Mouse (Mus musculus) 3134 (cell line): ENCODE results near the gene Naa30.
A peak's percentile ranks its signal among the peaks of the same experiment; 100 is the strongest.
"Not testable (repeated sequence)": the region's sequence is repeated elsewhere in the genome, so short reads cannot be mapped to it uniquely, and the experiment has no call there.

Experiments used
- DNase-seq: peaks from one replicate; pipeline ENCODE4 v3.0.0-alpha.2; 2011; ENCODE audit warnings: low spot score; ENCODE audit not compliant: insufficient read length; ENCODE audit errors: extremely low read depth

The Naa30 gene

DNA sequence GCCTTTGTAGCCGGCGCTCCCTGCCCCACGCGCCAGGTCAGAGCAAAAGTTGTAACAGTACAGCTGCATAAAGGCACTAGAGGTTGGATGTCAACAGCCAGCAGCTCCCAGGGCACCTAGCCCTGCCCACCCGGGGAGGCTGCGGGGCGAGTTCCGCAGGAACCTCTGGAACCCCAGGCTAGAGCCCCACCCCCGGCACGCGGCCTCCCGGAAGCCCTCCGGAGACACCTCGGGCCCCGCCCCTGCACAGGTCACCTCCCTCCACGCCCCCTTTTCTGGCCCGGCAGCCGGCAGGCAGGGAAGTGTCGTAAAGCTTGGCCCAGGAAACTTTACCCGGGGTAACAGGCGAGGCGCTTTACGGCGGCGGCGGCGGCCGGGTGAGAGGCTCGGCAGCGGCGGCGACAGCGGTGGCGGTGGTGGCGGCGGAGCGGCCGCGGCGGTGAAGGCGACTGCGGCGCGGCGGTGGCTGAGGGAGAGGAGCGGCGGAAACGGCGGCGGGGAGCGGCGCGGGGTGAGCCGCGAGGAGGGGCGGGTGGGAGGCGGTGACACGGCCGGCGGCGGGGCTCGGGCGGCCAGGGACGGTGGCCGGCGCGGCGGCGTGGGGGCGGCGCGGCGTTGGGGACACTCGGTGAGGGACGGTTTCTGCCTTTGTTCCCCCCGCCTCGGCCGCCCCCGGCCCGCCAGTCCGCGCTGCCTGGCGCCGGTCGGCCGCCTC is at the start of gene Naa30:
Gene Naa30 (plus strand): TSS at position 360 of the 715 bp plus-strand sequence.
- DNase-seq = peak; percentile 90

DNA sequence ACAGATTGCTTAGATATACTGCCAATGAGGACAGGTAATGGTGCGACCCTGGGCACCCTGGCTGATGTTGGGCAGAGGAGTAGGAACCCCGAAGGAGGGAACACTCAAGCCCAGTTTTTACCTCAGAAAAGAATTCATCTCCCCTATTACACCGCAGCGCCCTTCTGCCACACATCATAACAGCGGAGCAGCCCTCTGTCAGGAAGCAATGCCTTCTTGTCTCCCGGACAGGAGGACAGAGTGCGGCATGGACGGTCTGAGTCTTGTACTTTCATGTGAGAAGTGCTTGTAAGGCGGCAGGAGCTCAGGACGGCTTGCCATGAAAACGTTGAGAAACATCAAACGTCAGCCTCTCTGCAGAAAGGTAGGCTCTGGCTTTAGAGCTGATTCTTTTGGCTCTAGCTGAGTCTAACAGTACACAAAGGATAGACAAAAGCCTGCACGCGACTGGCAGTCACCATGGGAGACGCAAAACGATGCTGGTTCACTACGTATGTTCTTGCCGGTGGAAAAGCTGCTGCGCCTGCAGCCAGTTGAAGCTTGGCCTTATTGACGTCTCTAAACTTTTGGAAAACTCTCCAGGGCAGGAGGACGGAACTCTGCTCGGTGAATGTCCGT is 44.8 kb upstream of the Naa30 start:
- DNase-seq = no peak

GRCm38 (mm10) chr14:49128544-49129263 is 43.3 kb upstream of the Naa30 start:
- no peak for DNase-seq

DNA sequence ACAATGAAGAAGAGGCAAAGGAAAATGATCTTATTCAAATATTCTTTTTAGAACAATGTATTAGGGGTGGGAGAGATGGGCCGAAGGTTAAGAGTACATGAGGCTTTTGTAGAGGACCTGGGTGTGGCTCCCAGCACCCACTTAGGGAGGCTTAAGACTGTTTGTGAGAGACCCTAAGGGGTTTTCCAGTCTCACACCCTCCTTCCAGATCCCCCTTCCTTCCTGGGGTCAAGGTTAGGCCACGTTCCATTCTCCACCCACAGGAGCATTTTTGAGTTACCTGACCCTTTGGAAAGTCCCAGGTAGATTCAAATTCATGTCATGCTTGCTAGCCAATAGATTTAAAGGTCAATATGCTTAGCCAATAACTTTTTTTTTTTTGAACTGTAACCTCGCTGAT is 39.6 kb upstream of the Naa30 start:
- no peak for DNase-seq

DNA sequence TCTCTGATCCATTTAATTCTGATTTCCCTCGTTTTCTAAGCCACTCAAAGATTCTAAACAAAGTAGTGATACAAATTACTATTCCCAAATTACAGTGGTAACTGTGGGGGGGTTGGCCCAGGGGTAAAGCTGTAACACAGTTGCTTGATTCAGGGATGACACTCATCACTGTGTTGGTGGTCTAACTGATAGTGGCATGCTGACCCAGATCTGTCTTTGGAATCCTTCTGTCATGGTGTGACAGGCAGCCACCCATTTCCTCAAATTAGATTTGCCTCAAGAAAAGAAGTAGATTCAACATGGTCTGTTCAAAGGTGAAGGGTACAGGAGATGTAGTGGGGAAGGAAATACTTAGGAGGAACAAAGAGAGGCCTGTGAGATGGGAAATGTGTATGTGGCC is 33.9 kb upstream of the Naa30 start:
- DNase-seq = no peak

DNA sequence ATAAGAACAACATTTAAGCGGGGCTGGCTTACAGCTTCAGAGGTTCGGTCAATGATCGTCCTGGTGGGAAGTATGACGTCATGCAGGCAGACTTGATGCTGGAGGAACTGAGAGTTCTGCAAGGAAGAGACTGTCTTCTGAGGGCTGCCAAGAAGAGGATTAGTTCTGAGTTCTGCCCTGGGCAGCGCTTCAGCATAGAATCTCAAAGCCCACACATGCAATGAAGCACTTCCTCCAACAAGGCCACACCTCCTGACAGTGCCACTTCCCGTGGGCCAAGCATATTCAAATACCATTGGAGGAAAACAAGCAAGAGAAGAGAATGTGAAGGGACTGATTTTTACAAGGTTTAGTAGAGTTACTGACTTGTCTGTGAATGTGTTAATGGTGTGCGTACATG is 31.3 kb upstream of the Naa30 start:
- no peak for DNase-seq

DNA sequence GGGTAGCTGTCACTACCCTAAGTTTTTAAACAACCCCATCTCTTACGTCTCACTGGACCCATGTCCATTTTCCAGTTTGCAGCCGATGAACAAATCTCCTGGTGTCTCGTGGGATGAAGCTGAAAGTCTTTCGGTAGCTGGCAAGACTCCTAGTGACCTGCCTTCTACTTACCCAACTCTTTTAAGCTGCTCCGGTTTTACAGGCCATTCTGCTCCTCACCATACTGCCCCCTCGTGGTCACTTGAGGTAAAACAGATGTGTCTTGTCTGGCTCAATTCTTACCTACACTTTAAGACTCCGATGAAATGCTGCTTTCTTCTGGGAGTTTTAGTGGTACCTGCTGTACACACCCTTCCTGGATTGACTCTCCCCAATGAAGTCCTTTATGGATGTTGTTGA is 18.2 kb upstream of the Naa30 start:
- DNase-seq = peak; percentile 6

DNA sequence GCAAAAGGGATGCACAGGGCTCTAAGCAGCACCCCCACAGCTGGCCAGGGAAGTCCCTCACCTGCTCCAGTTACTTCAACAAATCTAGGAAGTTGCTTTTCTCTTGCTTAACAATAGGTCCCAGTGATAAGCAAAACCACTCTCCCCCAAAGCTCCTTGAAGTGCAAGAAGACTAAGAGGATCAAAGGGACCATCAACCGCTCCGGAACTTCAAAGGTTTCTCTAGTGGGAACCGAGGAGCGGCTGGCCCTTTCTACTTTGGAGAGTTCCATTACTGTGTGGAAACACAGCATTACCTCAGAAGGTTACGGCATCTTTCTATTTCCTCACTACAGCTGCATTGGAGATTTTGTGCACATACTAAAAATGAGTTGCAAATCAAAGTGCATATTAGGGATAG is 16.5 kb upstream of the Naa30 start:
- no peak for DNase-seq

DNA sequence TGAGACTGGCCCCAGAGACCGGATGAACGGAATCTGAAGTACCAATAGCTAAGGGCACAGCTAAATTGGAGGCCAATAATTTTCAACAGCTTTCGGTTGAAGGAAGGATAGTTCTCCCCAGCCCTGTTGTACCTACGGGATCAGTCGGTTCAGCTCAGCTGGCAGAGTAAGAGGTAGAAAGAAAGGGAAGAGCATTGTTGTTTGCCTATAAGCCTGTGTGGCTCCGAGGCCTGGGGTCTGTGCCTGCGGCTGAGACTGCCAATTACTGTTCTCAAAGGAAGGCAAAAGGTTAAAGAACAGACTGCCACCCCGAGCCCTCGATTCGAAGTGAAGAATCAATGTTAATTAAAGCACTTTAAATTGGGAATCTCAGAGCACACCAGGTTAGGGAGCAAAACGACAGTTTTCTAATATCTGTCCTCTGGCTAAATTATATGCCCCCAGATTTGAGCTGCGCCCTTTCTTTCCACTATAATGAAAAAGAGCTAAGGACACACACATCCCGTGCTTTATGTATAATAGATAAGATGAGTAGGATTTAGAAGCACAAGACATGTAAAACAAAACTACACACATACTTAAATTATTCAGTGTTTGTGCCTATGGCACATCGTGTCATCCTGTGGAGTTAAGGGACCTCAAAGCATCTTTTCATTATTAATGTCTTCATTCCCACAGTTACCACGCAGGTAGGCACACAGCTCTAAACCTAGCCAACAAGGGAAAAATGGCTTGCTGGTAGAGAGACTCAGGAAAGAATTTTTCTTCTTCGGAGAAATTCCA is 13.7 kb upstream of the Naa30 start:
- no peak for DNase-seq

GRCm38 (mm10) chr14:49171286-49171685 is 740 bp upstream of the Naa30 start:
- no peak for DNase-seq

GRCm38 (mm10) chr14:49172582-49172988 is 559 bp downstream of the Naa30 start:
- DNase-seq = peak; percentile 67

DNA sequence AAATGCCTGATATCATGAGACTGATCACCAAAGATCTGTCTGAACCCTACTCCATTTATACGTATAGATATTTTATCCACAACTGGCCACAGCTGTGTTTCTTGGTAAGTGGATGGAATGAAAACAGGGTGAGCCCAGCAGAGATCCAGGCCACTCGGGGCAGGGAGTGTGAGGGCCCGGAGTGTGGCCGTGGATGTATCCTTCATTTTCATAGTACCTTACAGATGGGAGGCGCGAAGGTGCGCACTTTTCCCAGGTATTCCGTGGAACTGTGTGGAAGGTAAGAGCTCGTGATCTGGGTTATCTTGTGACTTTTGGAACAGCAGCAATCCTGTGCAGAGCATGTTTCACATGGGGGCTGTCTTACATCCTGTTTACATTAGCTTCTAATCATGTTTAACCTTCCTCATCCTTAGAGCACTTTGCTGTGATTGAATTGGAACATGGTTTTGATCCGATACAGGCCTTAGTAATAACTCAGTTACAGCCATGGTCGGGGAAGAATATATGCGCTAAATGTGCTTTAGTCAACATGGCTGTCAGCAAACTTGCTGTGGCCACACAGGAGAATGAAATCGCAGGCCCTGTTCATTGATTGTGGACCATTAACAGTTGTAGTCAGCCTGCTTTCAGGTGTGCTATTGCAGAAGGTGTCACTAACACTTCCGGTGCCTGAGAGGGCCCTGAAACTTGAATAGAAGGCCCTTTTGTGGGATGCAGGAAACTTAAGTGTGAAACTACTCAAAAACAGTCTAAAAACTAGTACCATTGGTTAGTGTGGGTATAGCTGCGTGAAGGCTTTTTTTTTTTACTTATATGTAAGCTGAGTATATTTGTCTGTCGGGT is 1.5 kb downstream of the Naa30 start:
- no peak for DNase-seq

- DNase-seq = no peak
Observed at GRCm38 (mm10) chr14:49179736-49180135, 7.7 kb downstream of the Naa30 start.

DNA sequence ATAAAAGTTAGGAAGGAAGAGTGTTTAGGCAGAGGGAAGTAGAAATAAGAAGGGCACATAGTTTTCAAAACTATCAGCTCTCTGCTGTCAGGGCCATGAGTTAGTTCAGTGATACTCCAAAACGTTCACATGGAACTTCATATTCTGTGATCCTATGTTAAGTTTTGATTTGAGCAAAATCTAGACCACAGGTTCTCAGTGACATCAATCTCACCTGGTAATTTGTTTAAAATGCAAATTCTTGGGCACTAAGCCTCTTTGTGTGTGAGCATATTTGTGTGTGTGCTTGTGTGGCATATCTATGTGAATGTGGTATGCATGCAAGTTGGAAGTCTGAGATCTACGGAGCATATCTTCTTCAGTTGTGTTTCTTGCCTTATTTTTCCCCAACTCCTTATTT is 14.2 kb downstream of the Naa30 start:
- DNase-seq = no peak

- no peak for DNase-seq
Observed at GRCm38 (mm10) chr14:49197031-49197527, 25.1 kb downstream of the Naa30 start.

- DNase-seq = no peak
Observed at GRCm38 (mm10) chr14:49201073-49201778, 29.2 kb downstream of the Naa30 start.

DNA sequence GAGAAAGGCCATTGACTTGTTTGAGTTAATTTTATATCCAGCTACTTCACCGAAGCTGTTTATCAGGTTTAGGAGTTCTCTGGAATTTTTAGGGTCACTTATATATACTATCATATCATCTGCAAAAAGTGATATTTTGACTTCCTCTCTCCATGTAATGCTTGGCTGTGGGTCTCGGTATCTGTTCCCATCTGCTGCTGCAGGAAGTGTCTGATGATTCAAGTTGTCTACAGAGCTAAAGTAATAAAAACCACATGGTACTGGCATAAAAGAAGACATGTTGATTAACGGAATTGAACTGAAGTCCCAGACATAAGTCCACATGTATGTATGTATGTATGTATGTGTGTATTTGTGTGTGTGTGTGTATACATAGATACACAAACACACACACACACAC is 38.2 kb downstream of the Naa30 start:
- not testable (repeated sequence) for DNase-seq

- no peak for DNase-seq
Observed at GRCm38 (mm10) chr14:49218677-49219076, 46.7 kb downstream of the Naa30 start.

GRCm38 (mm10) chr14:49219466-49220022 is 47.5 kb downstream of the Naa30 start:
- DNase-seq = not testable (repeated sequence)
